Mouse (Mus musculus): ENCODE measurements around the gene Nfic. TPM values are rescaled to one million over a fixed set of nuclear protein-coding genes. Genes with fewer than 3 reads are reported as not detected.

Nfic gene
- polyA plus RNA-seq, 1 experiment from 2014 or later = 82.8 TPM

GRCm38 (mm10) chr10:81432169-81432867, 23.1 kb downstream of the Nfic start:
- Histone ChIP-seq H3K36me3 (no peaks in the 10 kb centered on the region), H3K9me3 (no peaks in the 10 kb centered on the region), H3K4me2 (replicated peaks) (peak overlapping the region; percentile 61), H3K4me1 (peaks cover 28% of the 10 kb centered on the region), H3K27me3 (peaks cover 29% of the 10 kb centered on the region), H3K4me3 (peak overlapping the region; percentile 20; the same call in 1 of the 2 replicates), H3K27ac (no peak overlapping the region), H3K9ac (no peak overlapping the region)
- 66% methylated on average over 21 of the region's 21 CpGs for WGBS
- ATAC-seq (ENCODE audit: low FRiP score, low read depth) = no peak

- H3K9ac ChIP-seq = 0 out of 2 replicates have a peak overlapping the region, but pooled peaks have one; percentile 83
- peaks cover 33% of the 10 kb centered on the region for H3K4me1 ChIP-seq
- H3K27ac ChIP-seq = no peak overlapping the region; the same call in 1 of the 2 replicates
- H3K36me3 ChIP-seq = no peaks in the 10 kb centered on the region
- WGBS = 19% methylated on average over 15 of the region's 15 CpGs
- H3K9me3 ChIP-seq = no peaks in the 10 kb centered on the region
- peaks cover 31% of the 10 kb centered on the region for H3K27me3 ChIP-seq
- peak overlapping the region; percentile 92 for H3K4me2 ChIP-seq (replicated peaks)
- ATAC-seq (ENCODE audit: low FRiP score, low read depth) = no peak
- H3K4me3 ChIP-seq = peak overlapping the region; percentile 74
Observed at GRCm38 (mm10) chr10:81431526-81432168, 23.8 kb downstream of the Nfic start.

- Histone ChIP-seq H3K27me3 (peaks cover 32% of the 10 kb centered on the region), H3K4me2 (replicated peaks) (peak overlapping the region; percentile 92), H3K27ac (peak overlapping the region; percentile 86), H3K36me3 (no peaks in the 10 kb centered on the region), H3K4me1 (peaks cover 38% of the 10 kb centered on the region), H3K9ac (peak overlapping the region; percentile 83), H3K4me3 (peak overlapping the region; percentile 74), H3K9me3 (no peaks in the 10 kb centered on the region)
- ATAC-seq (ENCODE audit: low FRiP score, low read depth) = peak; percentile 14
- 2% methylated on average over 36 of the region's 70 CpGs for WGBS
Observed at GRCm38 (mm10) chr10:81430831-81431525, 24.5 kb downstream of the Nfic start.

GRCm38 (mm10) chr10:81430141-81430830, 25.1 kb downstream of the Nfic start:
- Histone ChIP-seq H3K9ac (peak overlapping the region; percentile 83), H3K27me3 (peaks cover 39% of the 10 kb centered on the region), H3K9me3 (no peaks in the 10 kb centered on the region), H3K27ac (peak overlapping the region; percentile 86), H3K4me3 (peak overlapping the region; percentile 74), H3K4me1 (peaks cover 43% of the 10 kb centered on the region), H3K36me3 (no peaks in the 10 kb centered on the region), H3K4me2 (replicated peaks) (peak overlapping the region; percentile 92)
- 1% methylated on average over 49 of the region's 89 CpGs for WGBS
- ATAC-seq (ENCODE audit: low FRiP score, low read depth) = peak; percentile 7

- peak overlapping the region; percentile 74 for H3K4me3 ChIP-seq
- no peaks in the 10 kb centered on the region for H3K9me3 ChIP-seq
- under 1% methylated on average over 19 of the region's 20 CpGs for WGBS
- peak; percentile 24 for ATAC-seq (ENCODE audit: low FRiP score, low read depth)
- H3K27me3 ChIP-seq = peaks cover 45% of the 10 kb centered on the region
- no peaks in the 10 kb centered on the region for H3K36me3 ChIP-seq
- peaks cover 48% of the 10 kb centered on the region for H3K4me1 ChIP-seq
- peak overlapping the region; percentile 92 for H3K4me2 ChIP-seq (replicated peaks)
- peak overlapping the region; percentile 83 for H3K9ac ChIP-seq
- H3K27ac ChIP-seq = peak overlapping the region; percentile 86
Observed at GRCm38 (mm10) chr10:81429605-81430061, 25.8 kb downstream of the Nfic start.

GRCm38 (mm10) chr10:81429092-81429491, 26.3 kb downstream of the Nfic start:
- Histone ChIP-seq H3K9me3 (no peaks in the 10 kb centered on the region), H3K4me2 (replicated peaks) (peak overlapping the region; percentile 92), H3K9ac (no peak overlapping the region), H3K27ac (no peak overlapping the region), H3K27me3 (peaks cover 46% of the 10 kb centered on the region), H3K36me3 (no peaks in the 10 kb centered on the region), H3K4me3 (peak overlapping the region; percentile 74), H3K4me1 (peaks cover 54% of the 10 kb centered on the region)
- no peak for ATAC-seq (ENCODE audit: low FRiP score, low read depth)
- WGBS = 35% methylated on average over 2 of the region's 2 CpGs

GRCm38 (mm10) chr10:81428507-81428870, 26.9 kb downstream of the Nfic start:
- no peaks in the 10 kb centered on the region for H3K36me3 ChIP-seq
- peaks cover 56% of the 10 kb centered on the region for H3K4me1 ChIP-seq
- peaks cover 50% of the 10 kb centered on the region for H3K27me3 ChIP-seq
- no peak for ATAC-seq (ENCODE audit: low FRiP score, low read depth)
- 92% methylated on average over 7 of the region's 7 CpGs for WGBS
- no peak overlapping the region for H3K9ac ChIP-seq
- no peaks in the 10 kb centered on the region for H3K9me3 ChIP-seq
- H3K4me3 ChIP-seq = no peak overlapping the region
- no peak overlapping the region for H3K27ac ChIP-seq
- no peak overlapping the region for H3K4me2 ChIP-seq (replicated peaks)

- H3K4me3 ChIP-seq = 0 out of 2 replicates have a peak overlapping the region, but pooled peaks have one; percentile 68
- no peaks in the 10 kb centered on the region for H3K36me3 ChIP-seq
- H3K4me1 ChIP-seq = peaks cover 52% of the 10 kb centered on the region
- H3K27ac ChIP-seq = no peak overlapping the region
- no peak for ATAC-seq (ENCODE audit: low FRiP score, low read depth)
- 75% methylated on average over 8 of the region's 8 CpGs for WGBS
- H3K4me2 ChIP-seq (replicated peaks) = peak overlapping the region; percentile 85; the same call in 1 of the 2 replicates
- H3K27me3 ChIP-seq = peaks cover 50% of the 10 kb centered on the region
- no peaks in the 10 kb centered on the region for H3K9me3 ChIP-seq
- H3K9ac ChIP-seq = no peak overlapping the region
Observed at GRCm38 (mm10) chr10:81427804-81428506, 27.5 kb downstream of the Nfic start.

- Histone ChIP-seq H3K4me1 (peaks cover 47% of the 10 kb centered on the region), H3K27ac (no peak overlapping the region)
- WGBS = 31% methylated on average over 3 of the region's 3 CpGs
Observed at GRCm38 (mm10) chr10:81427327-81427726, 28.1 kb downstream of the Nfic start.

GRCm38 (mm10) chr10:81426897-81427296, 28.5 kb downstream of the Nfic start:
- peaks cover 47% of the 10 kb centered on the region for H3K4me1 ChIP-seq
- no peaks in the 10 kb centered on the region for H3K9me3 ChIP-seq
- H3K9ac ChIP-seq = peak overlapping the region; percentile 84
- no peaks in the 10 kb centered on the region for H3K36me3 ChIP-seq
- peak overlapping the region; percentile 85 for H3K4me2 ChIP-seq (replicated peaks)
- no peak for ATAC-seq (ENCODE audit: low FRiP score, low read depth)
- peak overlapping the region; percentile 39; the same call in 1 of the 2 replicates for H3K27ac ChIP-seq
- H3K4me3 ChIP-seq = peak overlapping the region; percentile 68
- WGBS = under 1% methylated on average over 26 of the region's 38 CpGs
- H3K27me3 ChIP-seq = peaks cover 45% of the 10 kb centered on the region

More at GRCm38 (mm10) chr10:81427327-81427726, 28.1 kb downstream of the Nfic start:
- Histone ChIP-seq H3K27me3 (peaks cover 46% of the 10 kb centered on the region), H3K4me2 (replicated peaks) (peak overlapping the region; percentile 85), H3K36me3 (no peaks in the 10 kb centered on the region), H3K9ac (peak overlapping the region; percentile 84), H3K9me3 (no peaks in the 10 kb centered on the region), H3K4me3 (peak overlapping the region; percentile 68)
- no peak for ATAC-seq (ENCODE audit: low FRiP score, low read depth)

GRCm38 (mm10) chr10:81426081-81426671, 29.3 kb downstream of the Nfic start:
- peak overlapping the region; percentile 84 for H3K9ac ChIP-seq
- no peaks in the 10 kb centered on the region for H3K9me3 ChIP-seq
- 0% methylated on average over 9 of the region's 33 CpGs for WGBS
- peak overlapping the region; percentile 39; the same call in 1 of the 2 replicates for H3K27ac ChIP-seq
- peaks cover 45% of the 10 kb centered on the region for H3K27me3 ChIP-seq
- peaks cover 42% of the 10 kb centered on the region for H3K4me1 ChIP-seq
- H3K4me3 ChIP-seq = peak overlapping the region; percentile 68
- ATAC-seq (ENCODE audit: low FRiP score, low read depth) = no peak
- H3K4me2 ChIP-seq (replicated peaks) = peak overlapping the region; percentile 85
- 0 out of 2 replicates have a peak, but pooled peaks cover under 1% of the 10 kb centered on the region for H3K36me3 ChIP-seq
